Mouse (Mus musculus) gastrocnemius, postnatal 25 days (tissue): ENCODE results near the gene Ddx6. TPM values are rescaled to one million over a fixed set of nuclear protein-coding genes. Genes with fewer than 3 reads are reported as not detected.

Experiments used
- DNase-seq: peaks from one replicate; pipeline ENCODE4 v3.0.0; 2022
- total RNA-seq, 2 experiments: library from RNA; stranded (reverse); gene quantifications; 1 replicate in 1 of 2; 2 replicates in 1 of 2; pipeline ENCODE4 v1.2.3; 2021

Ddx6 gene
- total RNA-seq, 2 experiments from 2014 or later, result 55.1 to 59.4 TPM

DNA sequence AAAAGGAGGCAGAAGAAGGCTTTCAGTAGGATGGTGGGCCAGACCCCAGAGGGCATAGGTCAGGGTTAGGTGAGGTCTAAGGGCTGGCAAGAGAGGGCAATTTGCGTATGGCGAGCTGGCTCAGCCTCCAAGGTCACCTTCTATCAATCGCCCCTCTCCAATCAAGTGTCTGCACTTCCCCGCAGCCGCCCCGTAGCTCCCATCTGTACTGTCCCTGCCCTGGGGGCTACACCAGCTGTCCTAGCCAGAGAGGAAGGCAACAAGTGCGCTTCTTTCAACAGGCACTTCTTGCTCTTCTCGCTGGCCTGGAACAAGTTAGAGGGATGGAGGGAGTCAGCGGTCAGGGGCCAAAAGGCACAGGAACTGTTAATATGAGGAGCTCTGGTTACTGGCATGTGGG, 83.3 kb downstream of the Ddx6 start:
- no peak for DNase-seq

Other genes starting within 250 kb of the Ddx6 start
- gene Vps11, start 243.2 kb upstream of the Ddx6 start, total RNA-seq, result 10 to 100 TPM; 13.5 to 14.5 TPM
- gene Hyou1, start 225.4 kb upstream of the Ddx6 start, total RNA-seq, result 10 to 100 TPM; 28.0 to 31.3 TPM
- gene Slc37a4, start 208.0 kb upstream of the Ddx6 start, total RNA-seq, result 100 to 1,000 TPM; 117 to 142 TPM
- gene Rps25, start 197.8 kb upstream of the Ddx6 start, total RNA-seq, result 100 to 1,000 TPM; 631 to 665 TPM
- 10 to 100 TPM; 13.8 to 17.5 TPM for gene Trappc4, start 197.3 kb upstream of the Ddx6 start, total RNA-seq
- gene Ccdc84, start 186.3 kb upstream of the Ddx6 start, total RNA-seq, result 1 to 10 TPM; 3.9 to 5.8 TPM
- not detected for gene Foxr1, start 163.8 kb upstream of the Ddx6 start, total RNA-seq
- under 1 TPM; 0.32 to 0.43 TPM for gene Upk2, start 149.9 kb upstream of the Ddx6 start, total RNA-seq
- 10 to 100 TPM; 33.6 to 40.7 TPM for gene Bcl9l, start 122.1 kb upstream of the Ddx6 start, total RNA-seq
- not detected for gene Cxcr5, start 43.0 kb upstream of the Ddx6 start, total RNA-seq
- not detected for gene Treh, start 68.3 kb downstream of the Ddx6 start, total RNA-seq
- gene Phldb1, start 130.3 kb downstream of the Ddx6 start, total RNA-seq, result 10 to 100 TPM; 38.0 to 40.5 TPM
- gene Arcn1, start 163.0 kb downstream of the Ddx6 start, total RNA-seq, result 10 to 100 TPM; 62.7 to 68.1 TPM
- 10 to 100 TPM; 16.7 to 24.0 TPM for gene Ift46, start 163.0 kb downstream of the Ddx6 start, total RNA-seq
- gene Tmem25, start 194.4 kb downstream of the Ddx6 start, total RNA-seq, result 1 to 10 TPM; 7.9 to 9.0 TPM
- under 1 TPM; 0.32 to 0.90 TPM for gene Ttc36, start 198.2 kb downstream of the Ddx6 start, total RNA-seq